Mouse (Mus musculus): ENCODE data around the gene Tbx1.

DNA sequence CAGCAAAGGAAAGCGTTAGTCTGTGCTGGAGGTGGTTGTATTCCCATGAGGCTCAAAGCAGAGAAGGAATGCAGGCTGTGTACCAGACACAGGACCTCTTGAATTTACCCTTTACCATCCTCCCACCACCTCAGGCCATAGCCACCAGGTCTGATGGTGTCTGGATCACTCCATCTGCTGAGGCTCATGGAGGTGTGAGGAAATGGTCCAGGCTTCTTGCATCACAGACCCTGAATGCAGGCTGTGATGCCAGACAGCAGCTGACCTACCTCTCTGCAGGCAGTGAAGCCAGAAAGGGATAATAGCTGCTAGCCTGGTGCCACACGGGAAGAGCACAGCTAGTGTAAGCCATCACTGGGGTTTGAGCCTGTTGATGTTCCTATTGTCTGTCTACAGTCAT, 47.9 kb upstream of the Tbx1 start:
- TF ChIP-seq USF1 (IDR thresholded peaks at IDR 0.05; ENCODE audit: low read depth), result no peak
- no peak for TF ChIP-seq POLR2A (IDR thresholded peaks at IDR 0.05; ENCODE audit: insufficient read length, low read depth)
- TF ChIP-seq CEBPB (IDR thresholded peaks at IDR 0.05; ENCODE audit: insufficient read depth, poor library complexity, severe bottlenecking), result peak; percentile 54; the same call in 1 of the 2 replicates
- TF ChIP-seq MAX (IDR thresholded peaks at IDR 0.05; ENCODE audit: low read depth), result no peak
- TF ChIP-seq SRF (IDR thresholded peaks at IDR 0.05; ENCODE audit: control insufficient read depth, insufficient read length, low read depth), result no peak
- TF ChIP-seq POLR2AphosphoS2 (IDR thresholded peaks at IDR 0.05; ENCODE audit: insufficient read length, low read depth), result no peak
- peak in 1 of 3 experiments; percentile 34 for TF ChIP-seq MYOD1 (IDR thresholded peaks at IDR 0.05; ENCODE audit: control insufficient read depth in 1 of 3, insufficient read length in 2 of 3, low read depth in 2 of 3)
- TF ChIP-seq TCF12 (IDR thresholded peaks at IDR 0.05; ENCODE audit: insufficient read depth, poor library complexity, severe bottlenecking), result no peak
- TF ChIP-seq E2F4 (IDR thresholded peaks at IDR 0.05; ENCODE audit: insufficient read depth), result no peak
- no peak for TF ChIP-seq REST (IDR thresholded peaks at IDR 0.05; ENCODE audit: insufficient read depth, insufficient read length)
